Mouse (Mus musculus) hindbrain, postnatal 0 days (tissue): ENCODE results near the gene Scgb2b19. TPM values are rescaled to one million over a fixed set of nuclear protein-coding genes. Genes with fewer than 3 reads are reported as not detected.
"Not testable (repeated sequence)": the region's sequence is repeated elsewhere in the genome, so short reads cannot be mapped to it uniquely, and the experiment has no call there.

Experiments used
- ATAC-seq: fragments of 200-750 bp; cut with Nextera tagmentation; 2 replicates; pipeline ENCODE4 v1.8.0; 2017; ENCODE audit warnings: mild to moderate bottlenecking, moderate TSS enrichment, moderate library complexity
- DNase-seq: peaks from one replicate; pipeline ENCODE4 v3.0.0-alpha.2; 2015; ENCODE audit warnings: low spot score
- H3K27ac ChIP-seq: fragments of 300-500 bp; sonication (generic); 2 replicates; pipeline ENCODE4 v1.5.1; 2014; ENCODE audit warnings: mild to moderate bottlenecking
- H3K27me3 ChIP-seq: fragments of 300-500 bp; sonication (generic); 2 replicates; pipeline ENCODE4 v1.6.1; 2014; ENCODE audit warnings: low read length, mixed read lengths; ENCODE audit not compliant: insufficient read depth
- H3K36me3 ChIP-seq: fragments of 300-500 bp; sonication (generic); 2 replicates; pipeline ENCODE4 v1.6.1; 2014; ENCODE audit warnings: low read length, mixed read lengths; ENCODE audit not compliant: insufficient read depth
- H3K4me1 ChIP-seq: fragments of 300-500 bp; sonication (generic); 2 replicates; pipeline ENCODE4 v1.6.1; 2014; ENCODE audit warnings: antibody characterized with exemption, low read length, mixed read lengths; ENCODE audit not compliant: insufficient read depth
- H3K4me2 ChIP-seq: fragments of 300-500 bp; sonication (generic); 2 replicates; pipeline ENCODE4 v1.6.1; 2014; ENCODE audit warnings: low read depth, mild to moderate bottlenecking, low read length, moderate library complexity, mixed read lengths
- H3K4me3 ChIP-seq: fragments of 300-500 bp; sonication (generic); 2 replicates; pipeline ENCODE4 v1.5.1; 2014; ENCODE audit warnings: low read length
- H3K9ac ChIP-seq: fragments of 300-500 bp; sonication (generic); replicated peaks from 2 replicates; pipeline ENCODE4 v1.6.1; 2014; ENCODE audit warnings: mild to moderate bottlenecking, low read length, moderate library complexity, mixed read lengths
- H3K9me3 ChIP-seq: fragments of 300-500 bp; sonication (generic); 2 replicates; pipeline ENCODE4 v1.6.1; 2016; ENCODE audit warnings: low read length, mixed read lengths
- WGBS: fragments of 180-500 bp; shearing (Covaris S2); extraction: QIAGEN DNeasy Blood & Tissue Kit; methylation state at CpG from one replicate; pipeline ENCODE4 v1.1.7; 2014; 5-methylcytosine and 5-hydroxymethylcytosine counted together
- polyA plus RNA-seq: library from polyadenylated mRNA; unstranded; fragments of >200 nt; fragmentation: Nextera tagmentation; extraction: Ambion mirVana; gene quantifications from 2 replicates; pipeline ENCODE4 v1.2.1, GENCODE M21; 2015
- total RNA-seq: library from RNA; depleted of rRNA; stranded (reverse); fragments of >200 nt; gene quantifications from 2 replicates; pipeline ENCODE4 v1.2.3, GENCODE M21; 2014; rRNA removed

The Scgb2b19 gene
- total RNA-seq (not detected in 2 replicates), polyA plus RNA-seq (not detected in 2 replicates)

DNA sequence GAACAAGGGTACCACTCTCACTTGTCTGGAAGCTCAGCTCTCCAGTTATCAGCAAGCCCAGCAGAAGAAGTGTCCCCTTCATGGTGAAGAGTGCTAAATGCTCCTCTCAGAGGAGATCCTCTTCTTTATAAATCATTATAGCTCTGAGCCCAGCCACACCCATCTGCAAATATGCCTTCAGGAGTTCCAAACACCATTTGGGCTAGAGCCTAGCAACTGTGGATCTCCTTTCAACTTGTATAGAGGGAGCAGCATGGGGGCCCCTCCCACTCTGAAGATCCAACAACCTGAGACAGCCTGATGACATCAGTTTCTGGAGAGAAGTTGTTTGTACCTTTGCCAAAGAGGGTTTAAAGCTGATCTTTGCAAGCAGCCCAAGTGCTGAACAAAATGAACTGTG lies at the start of gene Scgb2b19:
Gene Scgb2b19, minus strand, starts transcription at position 101 of the 400 bp plus-strand sequence.
- not testable (repeated sequence) for H3K9ac ChIP-seq, H3K4me3 ChIP-seq, H3K27ac ChIP-seq, ATAC-seq, H3K27me3 ChIP-seq, DNase-seq, H3K9me3 ChIP-seq, H3K36me3 ChIP-seq, H3K4me2 ChIP-seq, H3K4me1 ChIP-seq

DNA sequence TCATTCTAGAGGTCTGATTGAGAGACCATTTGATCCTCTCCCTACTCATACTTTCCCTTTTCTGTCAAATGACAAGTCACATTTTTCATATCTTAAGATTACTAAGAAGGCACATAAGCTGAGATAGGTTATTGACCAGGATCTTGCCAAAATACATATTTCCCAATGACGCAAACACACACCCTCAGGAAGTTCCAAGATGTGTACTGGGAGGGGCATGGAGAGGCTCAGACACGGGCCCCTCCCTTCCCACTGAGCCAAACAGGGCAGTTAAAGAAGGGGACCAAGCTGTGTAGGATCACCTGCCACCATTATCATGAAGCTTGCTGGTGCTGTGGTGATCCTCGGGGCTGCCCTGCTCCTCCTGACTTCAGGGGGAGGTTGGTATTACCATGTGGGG lies 6.9 kb upstream of the Scgb2b19 start, which contains the start of gene Scgb1b19:
Gene Scgb1b19, plus strand, starts transcription at position 301 of the 400 bp plus-strand sequence.
- H3K36me3 ChIP-seq: not testable (repeated sequence)
- 100% methylated on average over 1 of the region's 3 CpGs for WGBS

More for the DNA sequence above, 6.9 kb upstream of the Scgb2b19 start, which contains the start of gene Scgb1b19:
- not testable (repeated sequence) for DNase-seq, H3K4me3 ChIP-seq, ATAC-seq, H3K27me3 ChIP-seq, H3K4me1 ChIP-seq, H3K4me2 ChIP-seq, H3K9ac ChIP-seq, H3K27ac ChIP-seq, H3K9me3 ChIP-seq

Other genes with a start within 250 kb of the Scgb2b19 start
- not detected in 2 replicates for gene Scgb2b17, start 223.8 kb downstream of the Scgb2b19 start, total RNA-seq
- not detected in 2 replicates for gene Scgb2b17, start 223.8 kb downstream of the Scgb2b19 start, polyA plus RNA-seq
- not detected in 2 replicates for gene Scgb1b17, start 216.9 kb downstream of the Scgb2b19 start, total RNA-seq
- not detected in 2 replicates for gene Scgb1b17, start 216.9 kb downstream of the Scgb2b19 start, polyA plus RNA-seq
- gene Scgb2b18, start 106.5 kb downstream of the Scgb2b19 start, total RNA-seq: not detected in 2 replicates
- gene Scgb2b18, start 106.5 kb downstream of the Scgb2b19 start, polyA plus RNA-seq: not detected in 2 replicates
- not detected in 2 replicates for gene Scgb1b18, start 94.8 kb downstream of the Scgb2b19 start, total RNA-seq
- gene Scgb1b18, start 94.8 kb downstream of the Scgb2b19 start, polyA plus RNA-seq: not detected in 2 replicates
- not detected in 2 replicates for gene Scgb1b19, start 7.0 kb upstream of the Scgb2b19 start, total RNA-seq
- not detected in 2 replicates for gene Scgb1b19, start 7.0 kb upstream of the Scgb2b19 start, polyA plus RNA-seq
- not detected in 2 replicates for gene Scgb2b20, start 86.0 kb upstream of the Scgb2b19 start, total RNA-seq
- gene Scgb2b20, start 86.0 kb upstream of the Scgb2b19 start, polyA plus RNA-seq: not detected in 2 replicates
- gene Scgb1b20, start 92.9 kb upstream of the Scgb2b19 start, total RNA-seq: not detected in 2 replicates
- not detected in 2 replicates for gene Scgb1b20, start 92.9 kb upstream of the Scgb2b19 start, polyA plus RNA-seq
- gene Scgb2b21, start 240.1 kb upstream of the Scgb2b19 start, total RNA-seq: not detected in 2 replicates
- not detected in 2 replicates for gene Scgb2b21, start 240.1 kb upstream of the Scgb2b19 start, polyA plus RNA-seq